Mouse (Mus musculus): ENCODE measurements around the gene Tmem116. TPM values are rescaled to one million over a fixed set of nuclear protein-coding genes. Genes with fewer than 3 reads are reported as not detected.
"Not testable (repeated sequence)": the region's sequence is repeated elsewhere in the genome, so short reads cannot be mapped to it uniquely, and the experiment has no call there.

Gene Tmem116
- polyA plus RNA-seq, 1 experiment from 2014 or later, result 5.0 TPM

- Histone ChIP-seq H3K9ac (ENCODE audit: low read depth, low read length) (no peak overlapping the region), H3K9me3 (ENCODE audit: control insufficient read depth, low read length) (no peaks in the 10 kb centered on the region), H3K36me3 (ENCODE audit: control insufficient read depth, insufficient read depth, low read length) (peaks cover 31% of the 10 kb centered on the region), H3K4me2 (replicated peaks; ENCODE audit: low read depth, low read length) (no peak overlapping the region), H3K4me1 (ENCODE audit: control insufficient read depth, insufficient read depth, low read length) (no peaks in the 10 kb centered on the region), H3K27ac (ENCODE audit: low read depth, low read length) (no peak overlapping the region), H3K4me3 (ENCODE audit: low read length) (no peak overlapping the region), H3K27me3 (ENCODE audit: control insufficient read depth, insufficient read depth, low read length) (no peaks in the 10 kb centered on the region)
- no peak for ATAC-seq (ENCODE audit: low FRiP score, low TSS enrichment)
- WGBS, result 90% methylated on average over 9 of the region's 9 CpGs
These were observed 67.3 kb downstream of the Tmem116 start for GRCm38 (mm10) chr5:121518983-121519382.

GRCm38 (mm10) chr5:121519758-121520157 lies 68.1 kb downstream of the Tmem116 start:
- not testable (repeated sequence) for H3K4me1 ChIP-seq (ENCODE audit: control insufficient read depth, insufficient read depth, low read length); H3K9me3 ChIP-seq (ENCODE audit: control insufficient read depth, low read length); H3K4me3 ChIP-seq (ENCODE audit: low read length); H3K27ac ChIP-seq (ENCODE audit: low read depth, low read length); H3K27me3 ChIP-seq (ENCODE audit: control insufficient read depth, insufficient read depth, low read length); ATAC-seq (ENCODE audit: low FRiP score, low TSS enrichment); H3K4me2 ChIP-seq (replicated peaks; ENCODE audit: low read depth, low read length); H3K9ac ChIP-seq (ENCODE audit: low read depth, low read length)
- WGBS, result 94% methylated on average over 11 of the region's 17 CpGs
- H3K36me3 ChIP-seq (ENCODE audit: control insufficient read depth, insufficient read depth, low read length), result peaks cover 39% of the 10 kb centered on the region

DNA sequence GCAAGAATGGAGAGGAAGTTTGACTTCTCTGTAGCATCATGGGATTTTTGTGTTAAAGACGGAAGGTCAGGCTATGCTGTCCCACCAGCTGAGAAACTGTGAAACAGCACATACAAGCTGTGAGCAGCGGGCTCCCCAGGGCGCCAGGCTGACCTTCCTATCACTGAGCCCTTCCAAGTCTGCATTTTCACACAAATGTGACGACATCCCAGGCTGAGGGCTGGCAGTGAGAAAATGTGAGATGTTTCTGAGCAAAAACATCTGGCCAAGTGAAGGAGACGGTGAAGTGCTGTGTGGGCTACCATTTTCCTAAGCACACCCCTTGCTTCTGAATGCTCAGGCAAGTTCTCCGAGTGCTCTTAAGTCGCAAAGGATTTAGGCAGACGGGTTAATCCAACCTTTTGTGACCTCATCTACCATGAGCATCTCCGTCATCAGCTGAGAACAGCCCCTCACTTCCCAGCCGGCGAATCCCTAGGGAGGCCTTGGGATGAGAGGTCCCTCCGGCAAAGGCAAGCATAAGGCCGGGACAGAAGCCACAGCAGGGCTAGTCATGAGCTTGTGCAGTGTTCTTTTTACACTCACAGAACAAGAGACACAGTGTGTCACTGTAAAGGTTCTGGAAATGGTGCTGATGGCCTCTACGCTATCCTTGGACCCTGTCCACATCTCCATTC lies 74.2 kb downstream of the Tmem116 start:
- Histone ChIP-seq H3K4me2 (replicated peaks; ENCODE audit: low read depth, low read length) (no peak overlapping the region), H3K9ac (ENCODE audit: low read depth, low read length) (no peak overlapping the region), H3K9me3 (ENCODE audit: control insufficient read depth, low read length) (no peaks in the 10 kb centered on the region), H3K4me1 (ENCODE audit: control insufficient read depth, insufficient read depth, low read length) (no peaks in the 10 kb centered on the region), H3K27ac (ENCODE audit: low read depth, low read length) (no peak overlapping the region), H3K4me3 (ENCODE audit: low read length) (no peak overlapping the region), H3K27me3 (ENCODE audit: control insufficient read depth, insufficient read depth, low read length) (no peaks in the 10 kb centered on the region), H3K36me3 (ENCODE audit: control insufficient read depth, insufficient read depth, low read length) (peaks cover 78% of the 10 kb centered on the region)
- ATAC-seq (ENCODE audit: low FRiP score, low TSS enrichment), result no peak
- WGBS, result 88% methylated on average over 14 of the region's 14 CpGs

- 92% methylated on average over 7 of the region's 7 CpGs for WGBS
These were observed 74.8 kb downstream of the Tmem116 start for GRCm38 (mm10) chr5:121526526-121526925.

GRCm38 (mm10) chr5:121526961-121527360 lies 75.3 kb downstream of the Tmem116 start:
- 88% methylated on average over 8 of the region's 8 CpGs for WGBS
- Histone ChIP-seq H3K9ac (ENCODE audit: low read depth, low read length) (no peak overlapping the region), H3K4me2 (replicated peaks; ENCODE audit: low read depth, low read length) (no peak overlapping the region), H3K36me3 (ENCODE audit: control insufficient read depth, insufficient read depth, low read length) (peaks cover 79% of the 10 kb centered on the region), H3K27ac (ENCODE audit: low read depth, low read length) (no peak overlapping the region), H3K27me3 (ENCODE audit: control insufficient read depth, insufficient read depth, low read length) (no peaks in the 10 kb centered on the region), H3K4me3 (ENCODE audit: low read length) (no peak overlapping the region), H3K9me3 (ENCODE audit: control insufficient read depth, low read length) (no peaks in the 10 kb centered on the region), H3K4me1 (ENCODE audit: control insufficient read depth, insufficient read depth, low read length) (no peaks in the 10 kb centered on the region)
- no peak for ATAC-seq (ENCODE audit: low FRiP score, low TSS enrichment)

More at GRCm38 (mm10) chr5:121526526-121526925, 74.8 kb downstream of the Tmem116 start:
- no peak overlapping the region for H3K4me2 ChIP-seq (replicated peaks; ENCODE audit: low read depth, low read length)
- peaks cover 79% of the 10 kb centered on the region for H3K36me3 ChIP-seq (ENCODE audit: control insufficient read depth, insufficient read depth, low read length)
- no peaks in the 10 kb centered on the region for H3K4me1 ChIP-seq (ENCODE audit: control insufficient read depth, insufficient read depth, low read length)
- H3K9ac ChIP-seq (ENCODE audit: low read depth, low read length), result no peak overlapping the region
- H3K27me3 ChIP-seq (ENCODE audit: control insufficient read depth, insufficient read depth, low read length), result no peaks in the 10 kb centered on the region
- H3K4me3 ChIP-seq (ENCODE audit: low read length), result no peak overlapping the region
- ATAC-seq (ENCODE audit: low FRiP score, low TSS enrichment), result no peak
- H3K27ac ChIP-seq (ENCODE audit: low read depth, low read length), result no peak overlapping the region
- H3K9me3 ChIP-seq (ENCODE audit: control insufficient read depth, low read length), result no peaks in the 10 kb centered on the region

GRCm38 (mm10) chr5:121534521-121534920 lies 82.8 kb downstream of the Tmem116 start:
- H3K27ac ChIP-seq (ENCODE audit: low read depth, low read length), result no peak overlapping the region
- no peak overlapping the region for H3K4me2 ChIP-seq (replicated peaks; ENCODE audit: low read depth, low read length)
- H3K36me3 ChIP-seq (ENCODE audit: control insufficient read depth, insufficient read depth, low read length), result peaks cover 76% of the 10 kb centered on the region
- H3K4me3 ChIP-seq (ENCODE audit: low read length), result no peak overlapping the region
- H3K9ac ChIP-seq (ENCODE audit: low read depth, low read length), result no peak overlapping the region
- H3K4me1 ChIP-seq (ENCODE audit: control insufficient read depth, insufficient read depth, low read length), result no peaks in the 10 kb centered on the region
- no peaks in the 10 kb centered on the region for H3K27me3 ChIP-seq (ENCODE audit: control insufficient read depth, insufficient read depth, low read length)
- H3K9me3 ChIP-seq (ENCODE audit: control insufficient read depth, low read length), result no peaks in the 10 kb centered on the region
- ATAC-seq (ENCODE audit: low FRiP score, low TSS enrichment), result no peak
- WGBS, result 94% methylated on average over 5 of the region's 5 CpGs

- no peak for ATAC-seq (ENCODE audit: low FRiP score, low TSS enrichment)
- H3K27me3 ChIP-seq (ENCODE audit: control insufficient read depth, insufficient read depth, low read length), result no peaks in the 10 kb centered on the region
- H3K36me3 ChIP-seq (ENCODE audit: control insufficient read depth, insufficient read depth, low read length), result peaks cover 70% of the 10 kb centered on the region
- WGBS, result 92% methylated on average over 3 of the region's 3 CpGs
- no peak overlapping the region for H3K27ac ChIP-seq (ENCODE audit: low read depth, low read length)
- H3K9ac ChIP-seq (ENCODE audit: low read depth, low read length), result no peak overlapping the region
- no peak overlapping the region for H3K4me2 ChIP-seq (replicated peaks; ENCODE audit: low read depth, low read length)
- no peaks in the 10 kb centered on the region for H3K9me3 ChIP-seq (ENCODE audit: control insufficient read depth, low read length)
- no peak overlapping the region for H3K4me3 ChIP-seq (ENCODE audit: low read length)
- H3K4me1 ChIP-seq (ENCODE audit: control insufficient read depth, insufficient read depth, low read length), result no peaks in the 10 kb centered on the region
These were observed 83.4 kb downstream of the Tmem116 start for GRCm38 (mm10) chr5:121535116-121535515.

DNA sequence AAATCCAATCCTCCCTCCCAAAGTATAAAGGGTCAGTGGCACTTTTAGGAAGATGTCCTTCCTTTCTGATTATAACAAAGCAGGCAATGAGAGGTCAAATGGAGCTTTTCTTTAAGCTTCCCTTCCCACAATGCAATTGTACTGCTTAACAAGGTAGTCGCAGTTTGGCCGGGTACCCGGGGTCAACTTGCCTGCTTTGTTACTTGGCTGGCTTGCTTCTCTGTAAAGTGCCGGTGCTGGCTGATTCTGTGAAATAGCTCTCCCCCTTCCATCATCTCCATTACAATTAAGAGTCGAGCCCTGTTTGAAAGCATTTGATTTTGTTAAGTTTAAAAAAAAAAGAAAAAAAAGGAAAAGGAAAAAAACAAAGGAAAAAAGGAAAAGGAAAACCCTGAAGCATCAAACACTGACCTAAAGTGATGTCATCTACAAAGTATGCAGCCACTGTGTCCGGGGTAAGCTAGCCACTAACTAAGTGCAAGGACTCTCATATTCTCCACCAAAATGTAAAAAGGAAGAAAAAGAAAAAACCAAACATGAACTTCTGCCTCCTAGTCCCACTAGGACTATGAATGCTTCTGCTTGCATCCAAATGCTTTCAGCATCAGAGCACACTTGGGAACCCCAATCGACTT lies 85.3 kb downstream of the Tmem116 start:
- Histone ChIP-seq H3K4me3 (ENCODE audit: low read length) (no peak overlapping the region), H3K4me1 (ENCODE audit: control insufficient read depth, insufficient read depth, low read length) (no peaks in the 10 kb centered on the region), H3K27ac (ENCODE audit: low read depth, low read length) (no peak overlapping the region), H3K9me3 (ENCODE audit: control insufficient read depth, low read length) (no peaks in the 10 kb centered on the region), H3K9ac (ENCODE audit: low read depth, low read length) (no peak overlapping the region), H3K27me3 (ENCODE audit: control insufficient read depth, insufficient read depth, low read length) (no peaks in the 10 kb centered on the region), H3K4me2 (replicated peaks; ENCODE audit: low read depth, low read length) (no peak overlapping the region), H3K36me3 (ENCODE audit: control insufficient read depth, insufficient read depth, low read length) (peaks cover 55% of the 10 kb centered on the region)
- WGBS, result 75% methylated on average over 7 of the region's 7 CpGs
- ATAC-seq (ENCODE audit: low FRiP score, low TSS enrichment), result no peak

GRCm38 (mm10) chr5:121537588-121537987 lies 85.9 kb downstream of the Tmem116 start:
- Histone ChIP-seq H3K9me3 (ENCODE audit: control insufficient read depth, low read length) (no peaks in the 10 kb centered on the region), H3K4me1 (ENCODE audit: control insufficient read depth, insufficient read depth, low read length) (no peaks in the 10 kb centered on the region), H3K4me2 (replicated peaks; ENCODE audit: low read depth, low read length) (no peak overlapping the region), H3K27ac (ENCODE audit: low read depth, low read length) (no peak overlapping the region), H3K27me3 (ENCODE audit: control insufficient read depth, insufficient read depth, low read length) (no peaks in the 10 kb centered on the region), H3K36me3 (ENCODE audit: control insufficient read depth, insufficient read depth, low read length) (peaks cover 50% of the 10 kb centered on the region), H3K4me3 (ENCODE audit: low read length) (no peak overlapping the region), H3K9ac (ENCODE audit: low read depth, low read length) (no peak overlapping the region)
- ATAC-seq (ENCODE audit: low FRiP score, low TSS enrichment), result no peak
- WGBS, result 85% methylated on average over 2 of the region's 2 CpGs

Data from kidney, embryonic 14.5 days (tissue).